Mouse (Mus musculus) limb, embryonic 15.5 days (tissue): ENCODE data around the gene Bcl2l1. TPM values are rescaled to one million over a fixed set of nuclear protein-coding genes. Genes with fewer than 3 reads are reported as not detected.

Experiments
- microRNA-seq: library from miRNA; unstranded; fragments of <30 nt; microRNA quantifications from one replicate; pipeline ENCODE4, GENCODE M21; 2016
- polyA plus RNA-seq: library from polyadenylated mRNA; unstranded; fragments of >200 nt; fragmentation: Nextera tagmentation; extraction: Ambion mirVana; gene quantifications from 2 replicates; pipeline ENCODE4 v1.2.1, GENCODE M21; 2015

Bcl2l1 gene
- polyA plus RNA-seq, 1 experiment from 2014 or later: 96.7 TPM

Small RNA genes lying within 50 kb of the gene (microRNA-seq; reads per million reads assigned to microRNA genes)
- gene Gm23802 (not detected), gene Mir5622 (1.8 reads per million)

Other genes starting within 250 kb of the Bcl2l1 start
- gene Defb45, start 232.3 kb downstream of the Bcl2l1 start, polyA plus RNA-seq: not detected in 2 replicates
- not detected in 2 replicates for gene Defb36, start 227.4 kb downstream of the Bcl2l1 start, polyA plus RNA-seq
- 0.92 and 1.1 TPM in 2 replicates for gene Defb25, start 208.7 kb downstream of the Bcl2l1 start, polyA plus RNA-seq
- gene Rem1, start 204.8 kb downstream of the Bcl2l1 start, polyA plus RNA-seq: 5.2 and 7.4 TPM in 2 replicates
- 143 and 150 TPM in 2 replicates for gene H13, start 162.3 kb downstream of the Bcl2l1 start, polyA plus RNA-seq
- 22.0 and 24.2 TPM in 2 replicates for gene Mcts2, start 144.7 kb downstream of the Bcl2l1 start, polyA plus RNA-seq
- gene Id1, start 95.5 kb downstream of the Bcl2l1 start, polyA plus RNA-seq: 167 and 168 TPM in 2 replicates
- 33.9 and 36.2 TPM in 2 replicates for gene Cox4i2, start 77.6 kb downstream of the Bcl2l1 start, polyA plus RNA-seq
- gene Tpx2, start 16.2 kb upstream of the Bcl2l1 start, polyA plus RNA-seq: 66.2 and 69.1 TPM in 2 replicates
- 0.90 and 4.2 TPM in 2 replicates for gene Mylk2, start 79.6 kb upstream of the Bcl2l1 start, polyA plus RNA-seq
- 3.5 and 5.9 TPM in 2 replicates for gene Foxs1, start 101.5 kb upstream of the Bcl2l1 start, polyA plus RNA-seq
- gene Dusp15, start 120.0 kb upstream of the Bcl2l1 start, polyA plus RNA-seq: 0.36 and 0.38 TPM in 2 replicates
- gene Ttll9, start 130.8 kb upstream of the Bcl2l1 start, polyA plus RNA-seq: 0.15 and 0.52 TPM in 2 replicates
- 144 and 152 TPM in 2 replicates for gene Pdrg1, start 183.7 kb upstream of the Bcl2l1 start, polyA plus RNA-seq
- not detected in 2 replicates for gene Xkr7, start 200.1 kb upstream of the Bcl2l1 start, polyA plus RNA-seq
- 1.8 and 2.3 TPM in 2 replicates for gene Ccm2l, start 234.2 kb upstream of the Bcl2l1 start, polyA plus RNA-seq